Mouse (Mus musculus) cerebellum, adult 2 months (tissue): ENCODE results near the gene Gjc1. TPM values are rescaled to one million over a fixed set of nuclear protein-coding genes. Genes with fewer than 3 reads are reported as not detected.

Source experiments
- DNase-seq, 2 experiments: peaks; one replicate each; pipeline ENCODE4 v3.0.0; 2021
- H3K27ac ChIP-seq: fragments of 200-500 bp; 2 replicates; pipeline ENCODE4 v1.5.1; 2012; ENCODE audit warnings: low read length, control low read depth, inconsistent platforms; ENCODE audit not compliant: insufficient read depth
- H3K27me3 ChIP-seq: fragments of 200-500 bp; 2 replicates; pipeline ENCODE4 v1.6.1; 2012; ENCODE audit warnings: inconsistent platforms, mild to moderate bottlenecking, low read length, moderate library complexity; ENCODE audit not compliant: control insufficient read depth, insufficient read depth
- H3K4me1 ChIP-seq: fragments of 200-500 bp; 2 replicates; pipeline ENCODE4 v1.6.1; 2011; ENCODE audit warnings: low read length; ENCODE audit not compliant: control insufficient read depth, insufficient read depth
- H3K4me3 ChIP-seq: fragments of 200-500 bp; replicated peaks from 2 replicates; pipeline ENCODE3; 2011; ENCODE audit warnings: mild to moderate bottlenecking, low read depth, low read length, control low read depth; ENCODE audit not compliant: insufficient read depth
- CTCF ChIP-seq: fragments of 200-500 bp; IDR thresholded peaks from 2 replicates; pipeline ENCODE4 v1.5.1; 2011; ENCODE audit warnings: low read depth, mild to moderate bottlenecking, control low read depth, low read length, moderate library complexity, borderline replicate concordance; ENCODE audit not compliant: insufficient read depth
- POLR2A ChIP-seq: fragments of 200-500 bp; IDR thresholded peaks from 2 replicates; pipeline ENCODE4 v1.6.1; 2011; ENCODE audit warnings: low read length, control low read depth, borderline replicate concordance; ENCODE audit not compliant: insufficient read depth
- WGBS: fragments of 180-500 bp; shearing (Covaris S2); methylation state at CpG from one replicate; pipeline ENCODE4 v1.1.7; 2018; 5-methylcytosine and 5-hydroxymethylcytosine counted together
- polyA plus RNA-seq: library from polyadenylated mRNA; depleted of rRNA; stranded (reverse); fragments of >200 nt; gene quantifications from 2 replicates; pipeline ENCODE4 v1.2.3, GENCODE M21; 2012

Gene Gjc1
- polyA plus RNA-seq, 1 experiment: 6.4 TPM

DNA sequence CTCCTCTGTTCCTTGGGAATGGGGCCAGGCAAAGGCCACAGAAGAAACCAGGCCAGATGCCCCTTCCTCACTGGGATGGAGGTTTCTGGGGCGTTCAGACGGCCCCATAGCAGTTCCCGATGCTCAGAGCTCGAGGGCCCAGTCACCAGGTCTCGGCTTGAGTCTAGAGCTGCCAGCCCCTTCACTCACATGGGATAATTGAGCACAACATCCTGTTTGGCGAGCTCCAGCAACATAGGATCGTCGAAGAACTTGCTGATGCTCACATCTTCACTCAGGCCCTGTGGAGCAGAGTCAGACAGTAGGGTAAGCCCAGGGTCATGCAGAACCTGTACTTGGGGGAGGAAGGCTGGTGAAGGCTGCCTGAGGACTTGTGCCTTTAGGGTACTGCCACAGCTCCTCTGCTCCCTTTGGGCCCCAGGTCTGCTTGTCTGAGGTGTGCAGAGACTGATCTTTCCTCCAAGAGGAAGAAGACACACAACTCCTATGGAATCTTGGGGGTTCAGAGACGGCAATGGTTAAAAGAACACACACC, 19.2 kb upstream of the Gjc1 start:
- Histone ChIP-seq H3K27ac (no peak overlapping the region), H3K27me3 (no peaks in the 10 kb centered on the region), H3K4me1 (no peaks in the 10 kb centered on the region), H3K4me3 (no peak overlapping the region)
- DNase-seq: no peak
- TF ChIP-seq POLR2A (no peak), CTCF (no peak)
- 72% methylated on average over 9 of the region's 9 CpGs for WGBS

DNA sequence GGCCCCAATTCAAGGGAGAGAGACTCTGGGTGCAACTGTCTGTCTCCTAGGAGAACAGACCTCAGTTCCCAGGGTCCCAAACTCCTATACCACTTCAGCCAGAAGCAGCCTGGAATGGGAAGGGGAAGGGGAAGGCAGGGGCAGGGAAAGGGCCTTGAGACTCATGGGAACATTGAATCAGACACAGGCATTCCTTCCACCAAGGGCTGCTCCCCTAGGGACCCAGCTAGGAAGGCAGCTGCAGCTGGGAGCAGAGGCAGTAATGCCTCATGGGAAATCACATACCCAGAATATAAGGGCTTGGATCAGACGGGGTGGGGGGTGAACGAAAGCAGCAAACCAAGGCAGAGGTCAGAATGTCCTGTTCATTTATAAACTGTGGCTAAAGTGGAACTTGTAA, 18.6 kb upstream of the Gjc1 start:
- WGBS: 84% methylated on average over 2 of the region's 2 CpGs
- TF ChIP-seq POLR2A (no peak), CTCF (no peak)

GRCm38 (mm10) chr11:102837385-102837784, 17.9 kb upstream of the Gjc1 start:
- whole genome bisulfite sequencing: 90% methylated on average over 1 of the region's 1 CpGs
- H3K4me1 ChIP-seq: no peaks in the 10 kb centered on the region
- H3K27me3 ChIP-seq: no peaks in the 10 kb centered on the region
- no peak overlapping the region for H3K27ac ChIP-seq
- TF ChIP-seq POLR2A (no peak), CTCF (no peak)
- no peak for DNase-seq
- H3K4me3 ChIP-seq: no peak overlapping the region

More for the DNA sequence above, 18.6 kb upstream of the Gjc1 start:
- Histone ChIP-seq H3K27ac (no peak overlapping the region), H3K27me3 (no peaks in the 10 kb centered on the region), H3K4me3 (no peak overlapping the region), H3K4me1 (no peaks in the 10 kb centered on the region)
- DNase-seq: no peak

DNA sequence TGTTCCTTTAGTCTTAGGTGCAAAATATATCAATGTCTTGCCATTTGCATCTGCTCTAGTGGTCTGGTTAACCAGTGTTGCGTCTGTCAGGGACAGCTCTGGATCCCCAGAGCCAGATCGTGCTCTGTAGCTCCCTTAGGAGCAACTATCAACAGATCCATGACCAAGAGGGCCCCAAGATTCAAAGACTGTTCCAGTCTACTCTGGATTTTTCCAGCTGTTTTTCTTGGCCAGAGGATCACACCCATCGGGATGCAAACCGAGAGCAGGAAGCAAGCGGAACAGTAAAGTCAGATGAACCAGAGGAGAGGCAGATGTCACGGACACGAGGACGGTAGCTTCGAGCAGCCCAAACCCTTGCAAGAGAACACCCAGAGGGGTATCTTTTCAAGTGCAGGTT, 16.6 kb upstream of the Gjc1 start:
- no peak overlapping the region for H3K27ac ChIP-seq
- 88% methylated on average over 9 of the region's 9 CpGs for WGBS
- no peaks in the 10 kb centered on the region for H3K27me3 ChIP-seq
- no peak overlapping the region for H3K4me3 ChIP-seq
- TF ChIP-seq POLR2A: no peak
- TF ChIP-seq CTCF: no peak
- H3K4me1 ChIP-seq: no peaks in the 10 kb centered on the region
- no peak for DNase-seq

- Histone ChIP-seq H3K27ac (no peak within 1 kb of the TSS), H3K27me3 (no peaks in the 10 kb centered on the region), H3K4me3 (no peak within 1 kb of the TSS), H3K4me1 (no peaks in the 10 kb centered on the region)
- no peak for DNase-seq
- no peak for TF ChIP-seq POLR2A
- no peak for TF ChIP-seq CTCF
- WGBS: 70% methylated on average over 4 of the region's 4 CpGs
Observed at GRCm38 (mm10) chr11:102835549-102835948, 16.0 kb upstream of the Gjc1 start, which contains the start of gene Higd1b. Higd1b (plus strand) TSS chr11:102835849.

DNA sequence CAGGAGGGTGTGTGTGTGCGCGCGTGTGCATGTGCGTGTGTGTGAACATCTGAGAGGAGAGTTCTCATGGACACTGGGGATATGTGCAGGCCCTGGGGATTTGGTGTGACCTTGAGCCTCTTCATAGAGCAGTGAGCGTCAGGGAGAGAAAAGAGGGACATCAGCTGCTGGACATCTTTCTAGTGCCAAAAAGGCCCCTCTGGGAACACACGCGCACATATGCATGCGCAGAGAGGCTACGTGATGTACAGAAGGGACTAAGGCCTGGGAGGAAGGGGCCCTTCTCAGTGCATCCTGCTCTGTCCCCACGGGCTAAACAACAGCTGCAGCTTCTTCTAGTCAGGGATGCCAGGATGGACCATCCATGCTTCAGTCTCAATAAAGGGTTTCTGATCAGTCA, 14.7 kb upstream of the Gjc1 start:
- Histone ChIP-seq H3K4me3 (no peak overlapping the region), H3K27ac (no peak overlapping the region), H3K4me1 (no peaks in the 10 kb centered on the region), H3K27me3 (no peaks in the 10 kb centered on the region)
- 74% methylated on average over 10 of the region's 10 CpGs for WGBS
- DNase-seq: no peak
- TF ChIP-seq CTCF: no peak

DNA sequence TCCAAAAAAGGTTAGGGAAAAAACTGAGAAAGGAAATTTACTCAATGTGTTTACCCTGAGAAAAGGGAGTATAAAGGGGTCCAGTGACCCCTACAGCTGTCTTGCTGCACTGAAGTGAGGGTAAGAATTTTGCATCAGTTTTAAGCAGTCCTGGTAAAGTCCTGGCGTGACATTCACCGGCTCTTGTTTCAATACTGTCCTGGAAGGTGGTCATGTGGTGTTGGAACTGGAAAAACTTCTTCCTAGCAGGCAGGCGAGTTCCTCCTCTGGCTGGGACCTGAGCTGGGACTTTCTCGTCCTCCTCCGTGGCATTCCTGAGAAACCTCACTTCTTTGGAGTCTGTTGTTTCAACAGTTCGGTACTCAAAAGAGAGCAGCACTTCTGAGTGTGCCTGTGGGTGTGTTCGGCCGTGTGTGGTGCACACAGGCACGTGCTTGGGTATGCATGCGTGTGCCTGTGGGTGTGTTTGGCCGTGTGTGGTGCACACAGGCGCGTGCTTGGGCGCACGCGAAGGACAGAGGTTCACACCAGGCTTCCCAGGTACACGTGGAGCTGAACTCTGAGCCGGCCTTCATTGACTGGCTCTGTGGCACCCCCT, 13.3 kb upstream of the Gjc1 start:
- DNase-seq: no peak
- no peaks in the 10 kb centered on the region for H3K4me1 ChIP-seq
- WGBS: 65% methylated on average over 18 of the region's 18 CpGs
- no peak overlapping the region for H3K4me3 ChIP-seq
- H3K27me3 ChIP-seq: no peaks in the 10 kb centered on the region
- TF ChIP-seq CTCF: no peak
- TF ChIP-seq POLR2A: no peak
- H3K27ac ChIP-seq: no peak overlapping the region

GRCm38 (mm10) chr11:102830276-102830675, 10.8 kb upstream of the Gjc1 start:
- DNase-seq: no peak
- TF ChIP-seq POLR2A (no peak), CTCF (no peak)
- Histone ChIP-seq H3K4me3 (no peak overlapping the region), H3K27me3 (no peaks in the 10 kb centered on the region), H3K27ac (no peak overlapping the region), H3K4me1 (no peaks in the 10 kb centered on the region)
- WGBS: 75% methylated on average over 4 of the region's 4 CpGs
